Mouse (Mus musculus): Measurements from ENCODE around the gene Bcor. TPM values are rescaled to one million over a fixed set of nuclear protein-coding genes. Genes with fewer than 3 reads are reported as not detected.

The Bcor gene
- polyA plus RNA-seq, 3 experiments from 2014 or later, result 15.1 to 28.3 (median 23.8) TPM

DNA sequence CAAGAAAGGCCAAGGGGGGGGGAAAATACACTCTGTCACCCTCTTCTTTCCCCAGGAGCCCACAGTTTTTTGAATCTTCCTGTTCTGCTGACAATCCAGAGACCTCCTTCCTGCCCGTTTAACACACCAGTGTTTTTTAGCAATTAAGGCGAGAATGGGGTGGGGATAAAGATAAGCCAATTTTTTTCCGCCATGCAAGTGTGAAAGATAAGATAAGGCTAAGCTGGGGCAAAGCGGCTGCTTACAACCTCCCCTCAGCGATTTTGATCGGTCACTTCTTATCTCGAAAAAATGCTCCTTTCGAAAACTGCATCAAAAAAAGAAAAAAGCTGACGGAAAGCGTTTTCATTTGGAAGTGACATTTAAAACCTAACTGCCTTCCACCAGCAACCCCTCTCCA is 74.2 kb downstream of the Bcor start:
- ATAC-seq, result no peak

DNA sequence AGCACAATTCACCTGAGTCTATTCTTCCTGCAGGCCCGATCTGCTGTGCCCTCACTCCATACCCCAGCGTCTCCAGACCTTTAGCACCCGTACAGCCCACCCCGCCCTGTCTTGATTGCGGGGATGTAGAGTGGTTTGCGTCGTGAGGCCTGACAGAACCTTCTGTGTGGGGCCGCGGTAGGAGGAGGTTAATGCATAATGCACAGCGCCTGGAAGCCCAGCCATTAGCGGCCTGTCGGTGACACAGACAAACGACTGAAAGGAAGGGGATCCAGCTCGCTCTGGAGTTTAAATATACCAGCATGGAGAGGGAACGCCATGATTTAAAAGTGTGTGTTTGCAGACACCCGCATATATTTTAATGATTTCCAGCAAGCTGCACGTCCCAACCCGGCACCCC is 74.9 kb downstream of the Bcor start:
- no peak for ATAC-seq

- ATAC-seq, result no peak
Observed at GRCm38 (mm10) chrX:12084698-12085097, 75.5 kb downstream of the Bcor start.

DNA sequence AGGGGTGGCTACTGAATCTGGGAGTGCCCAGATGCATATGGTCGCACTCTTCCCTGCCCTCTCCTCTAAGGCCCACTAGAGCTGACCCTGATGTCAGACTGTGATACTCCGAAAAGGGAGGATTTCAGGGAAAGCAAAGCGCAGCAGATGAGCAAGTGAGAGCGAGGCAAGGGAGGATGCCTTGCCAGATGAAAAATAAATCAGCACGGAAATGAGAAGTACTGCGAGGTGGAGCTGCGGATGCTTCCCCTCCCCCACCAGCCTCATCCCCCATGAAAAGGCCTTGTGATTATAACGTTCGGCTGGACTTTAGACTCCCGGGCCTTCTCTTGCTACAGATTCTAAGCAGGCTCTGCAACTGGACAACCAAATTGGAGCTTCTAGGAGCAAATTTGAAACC is 76.5 kb downstream of the Bcor start:
- ATAC-seq, result no peak

GRCm38 (mm10) chrX:12082736-12083135 is 77.4 kb downstream of the Bcor start:
- no peak for ATAC-seq

GRCm38 (mm10) chrX:12082184-12082583 is 78.0 kb downstream of the Bcor start:
- ATAC-seq, result no peak

GRCm38 (mm10) chrX:12081741-12082155 is 78.4 kb downstream of the Bcor start:
- ATAC-seq, result no peak

DNA sequence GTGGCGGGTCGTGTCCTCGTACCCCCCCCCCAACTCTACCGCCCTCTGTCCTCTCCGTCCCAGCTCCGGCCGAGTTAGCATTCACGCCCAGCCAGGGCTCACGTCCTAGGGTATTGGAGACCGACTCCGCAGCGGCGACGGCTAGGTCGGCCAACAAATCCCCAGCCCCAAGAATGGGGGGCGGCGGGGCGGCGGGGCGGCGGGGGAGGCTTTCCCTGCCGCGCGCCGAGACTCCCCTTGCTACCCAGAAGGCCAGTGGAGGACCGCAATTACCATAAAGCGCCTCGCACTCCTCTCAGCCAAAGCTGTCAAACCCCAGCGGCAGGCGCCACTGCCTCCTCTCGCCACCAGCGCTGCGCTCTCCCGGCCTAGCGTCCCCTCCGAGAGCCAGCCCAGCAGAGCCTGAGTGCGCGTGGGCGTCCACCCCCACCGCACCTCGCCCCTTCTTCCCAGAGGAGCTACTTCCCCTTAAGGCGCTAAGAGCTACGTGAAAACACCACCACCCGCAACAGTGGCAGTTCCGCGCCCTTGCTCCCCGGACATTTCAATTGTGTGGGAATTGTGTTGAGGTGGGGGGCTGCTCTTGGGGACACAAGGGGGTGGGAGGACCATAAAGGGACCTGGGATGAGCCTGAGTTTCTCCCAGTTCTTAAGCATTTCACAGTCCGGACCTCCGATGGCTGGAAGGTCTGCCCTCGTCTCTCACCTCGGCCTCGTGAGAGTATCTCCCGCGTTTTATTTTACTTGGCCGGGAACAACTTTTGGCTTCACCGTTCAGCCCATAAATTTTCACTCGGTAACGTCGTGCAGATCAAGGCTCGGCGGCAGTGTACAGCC is 79.0 kb downstream of the Bcor start:
- ATAC-seq, result peak; percentile 35

DNA sequence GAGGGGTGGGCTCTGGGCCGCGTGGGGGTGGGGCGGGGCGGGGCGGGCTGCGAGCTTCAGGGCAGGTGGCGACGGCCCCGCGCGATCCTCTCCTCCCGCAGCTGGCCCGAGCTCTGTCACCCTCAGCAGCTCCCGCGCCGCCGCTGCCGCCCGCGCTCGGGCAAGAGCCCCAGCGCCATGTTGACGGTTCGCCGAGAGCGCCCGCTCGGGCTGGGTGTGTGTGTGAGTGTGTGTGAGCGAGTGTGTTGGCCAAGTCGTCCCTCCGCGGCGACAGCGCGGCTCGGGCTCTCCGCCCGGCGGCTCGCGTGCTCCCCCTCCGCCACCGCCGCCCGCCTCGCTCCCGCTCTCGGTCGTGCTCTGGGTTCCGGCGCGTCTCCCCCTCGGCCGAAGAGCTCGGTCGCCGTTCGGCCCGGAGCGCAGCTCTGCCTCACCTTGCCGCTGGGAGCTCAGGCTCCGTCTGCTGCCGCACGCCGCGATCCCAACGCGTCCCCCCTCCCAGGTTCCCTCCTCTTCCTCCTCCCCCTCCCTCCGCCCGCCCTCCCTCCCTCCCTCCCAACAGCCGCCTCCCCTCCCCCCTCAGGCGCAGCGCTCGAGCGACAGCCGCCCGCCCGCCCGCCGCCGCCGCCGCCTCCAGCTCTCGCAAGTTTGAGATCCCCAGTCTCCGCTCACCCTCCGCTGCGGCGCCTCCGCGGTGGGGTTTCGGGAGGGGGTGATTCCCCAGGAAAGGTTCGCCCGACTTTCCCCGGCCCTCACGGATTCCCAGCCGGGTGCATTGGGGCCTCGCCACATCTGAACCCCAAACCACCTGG is 79.9 kb downstream of the Bcor start:
- ATAC-seq, result peak; percentile 15

GRCm38 (mm10) chrX:12079309-12080094 is 80.7 kb downstream of the Bcor start:
- ATAC-seq, result peak; percentile 35

GRCm38 (mm10) chrX:12079059-12079308 is 81.2 kb downstream of the Bcor start:
- no peak for ATAC-seq

GRCm38 (mm10) chrX:12078195-12079058 is 81.7 kb downstream of the Bcor start:
- no peak for ATAC-seq

- ATAC-seq, result no peak
Observed at GRCm38 (mm10) chrX:12077601-12077980, 82.6 kb downstream of the Bcor start.

GRCm38 (mm10) chrX:12076763-12077600 is 83.2 kb downstream of the Bcor start:
- ATAC-seq, result peak; percentile 41

- no peak for ATAC-seq
Observed at GRCm38 (mm10) chrX:12072721-12073120, 87.4 kb downstream of the Bcor start.

DNA sequence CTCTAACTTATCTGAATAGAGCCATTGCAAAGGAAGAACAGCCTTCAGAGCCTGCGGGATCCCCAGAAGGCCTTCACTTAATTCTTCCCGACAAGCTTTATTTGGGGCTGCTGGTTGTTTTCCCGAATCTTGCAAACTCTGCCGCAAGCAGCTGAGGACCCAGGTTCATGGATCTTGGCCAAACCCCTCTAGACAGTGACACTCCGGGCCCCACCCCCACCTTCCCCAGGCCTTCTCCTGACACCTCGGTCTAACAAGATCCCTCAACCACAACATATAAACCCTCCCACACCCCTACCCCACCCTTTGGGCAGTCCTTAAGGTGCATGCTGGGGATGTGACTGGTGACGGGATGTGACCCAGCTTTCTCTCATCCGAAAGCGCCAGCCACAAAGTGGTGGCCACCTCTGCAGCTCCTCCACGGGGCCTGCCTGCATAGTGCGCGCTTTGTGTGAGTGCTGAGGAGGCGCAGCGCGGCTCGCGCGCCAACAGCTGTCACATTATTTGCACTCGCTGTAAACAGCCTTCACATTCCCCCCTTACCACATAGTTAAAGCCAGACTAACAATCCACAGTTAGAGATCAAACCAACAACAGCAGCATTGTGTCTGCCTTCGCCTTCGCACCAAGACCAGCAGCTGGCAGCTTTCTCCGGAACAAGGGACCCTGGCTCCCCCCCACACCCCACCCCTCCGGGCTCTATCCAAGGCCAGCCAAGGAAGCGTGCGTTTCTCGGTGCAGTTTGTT is 91.0 kb downstream of the Bcor start:
- ATAC-seq, result peak; percentile 46

DNA sequence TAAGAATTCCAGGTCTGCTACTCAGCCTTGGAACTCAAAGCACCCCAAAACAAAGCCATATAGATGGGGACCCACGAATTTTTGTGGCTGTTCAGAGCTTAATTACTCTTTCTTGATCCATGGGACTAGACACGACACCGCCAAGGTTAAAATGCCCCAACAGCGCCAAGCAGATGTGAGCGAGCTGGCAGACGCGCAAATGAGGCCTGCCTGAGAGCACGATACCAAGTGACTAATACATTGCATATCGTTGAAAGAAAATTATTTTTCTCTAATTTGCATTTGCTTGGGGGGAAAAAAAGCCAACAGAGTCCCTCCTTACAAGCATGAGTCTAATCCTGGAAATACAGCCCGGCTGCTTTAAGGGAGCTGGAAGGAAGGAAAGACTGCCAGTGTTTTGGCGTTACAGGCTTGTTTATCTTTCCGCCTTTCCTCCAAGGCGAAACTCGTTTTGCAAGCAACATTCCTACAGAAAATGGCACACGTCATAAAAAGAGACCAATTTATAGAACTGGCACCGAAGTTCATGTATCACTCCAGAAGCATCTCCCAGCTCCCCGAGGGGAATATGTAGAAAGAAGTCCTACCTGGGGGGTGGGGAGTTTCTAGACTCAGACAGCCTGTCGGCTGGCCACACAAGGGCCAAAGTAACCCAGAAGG is 92.2 kb downstream of the Bcor start:
- no peak for ATAC-seq

DNA sequence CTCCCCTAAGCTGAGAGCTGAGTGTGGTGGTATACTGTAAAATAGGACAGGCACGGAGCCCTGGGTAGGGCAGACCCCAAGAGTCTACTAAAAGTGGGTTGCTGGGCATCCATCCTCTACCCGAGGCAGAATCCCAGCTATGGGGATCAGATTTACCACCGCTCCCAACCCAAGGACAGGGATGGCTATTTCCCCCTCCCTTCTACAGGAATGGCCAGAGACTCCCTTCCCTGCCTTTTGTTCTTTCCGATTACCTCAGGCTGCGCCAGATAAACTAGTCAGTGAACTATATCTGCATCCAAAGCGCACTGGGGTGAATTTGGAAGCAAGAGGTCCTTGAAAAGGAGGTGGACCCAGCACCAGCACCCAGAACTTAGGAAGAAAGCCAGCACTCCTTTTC is 93.1 kb downstream of the Bcor start:
- ATAC-seq, result no peak

DNA sequence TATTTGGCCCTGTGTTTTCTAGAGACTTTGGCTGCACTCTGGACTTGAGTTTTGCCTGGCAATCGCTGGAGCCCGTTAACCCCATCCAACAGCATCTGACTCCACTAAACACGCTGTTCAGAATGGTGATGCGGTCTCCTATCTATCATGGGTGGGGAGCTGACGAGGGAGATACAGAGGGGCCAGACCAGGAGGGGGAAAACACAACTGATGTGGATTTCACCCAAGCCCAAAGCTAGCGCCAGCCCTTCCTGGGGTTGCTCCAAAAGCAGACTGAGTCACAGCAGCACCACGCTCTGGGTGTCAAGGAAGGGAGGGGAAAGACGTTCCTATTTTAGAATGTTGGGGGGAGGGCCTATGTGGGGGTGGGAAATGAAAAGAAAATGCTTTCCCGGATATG is 94.4 kb downstream of the Bcor start:
- no peak for ATAC-seq

- no peak for ATAC-seq
Observed at GRCm38 (mm10) chrX:12062932-12063260, 97.3 kb downstream of the Bcor start.
